Mouse (Mus musculus): Measurements from ENCODE around the gene Selplg.
A peak's percentile ranks its signal among the peaks of the same experiment; 100 is the strongest.
"Not testable (repeated sequence)": the region's sequence is repeated elsewhere in the genome, so short reads cannot be mapped to it uniquely, and the experiment has no call there.

Gene Selplg

DNA sequence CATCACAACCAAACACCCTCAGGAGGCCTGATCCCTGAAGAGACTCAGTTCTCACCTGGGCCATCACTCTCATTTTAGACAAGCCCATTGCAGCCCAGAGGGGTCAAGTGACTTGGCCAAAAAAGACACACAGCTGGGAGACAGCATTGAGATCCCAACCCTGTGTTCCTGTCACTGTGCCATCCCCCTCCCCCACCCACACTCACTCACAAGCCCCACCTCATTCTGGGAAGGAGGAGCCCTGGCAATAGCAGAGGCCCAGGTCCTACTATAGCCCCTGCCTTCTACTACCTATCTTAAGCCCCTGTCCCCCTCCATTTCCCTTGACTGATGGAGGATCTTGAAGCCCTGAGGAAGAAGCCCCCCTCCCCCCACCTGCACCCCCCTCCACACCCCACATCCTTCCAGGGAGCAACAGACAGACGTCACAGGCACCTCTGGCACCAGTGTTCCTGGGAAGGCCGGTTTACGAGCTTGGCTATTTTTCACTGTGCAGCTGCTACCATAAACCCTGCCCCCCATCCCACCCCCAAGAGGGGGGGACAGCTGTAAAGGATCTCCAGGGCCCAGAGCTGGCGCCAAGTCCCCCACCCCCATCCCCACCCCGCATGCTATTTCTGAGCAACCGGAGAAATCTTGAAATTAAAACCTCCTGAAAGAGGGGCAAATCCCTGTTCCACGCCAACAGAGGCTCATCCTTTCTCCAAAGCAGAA is 43.2 kb downstream of the Selplg start:
- no peak for DNase-seq

DNA sequence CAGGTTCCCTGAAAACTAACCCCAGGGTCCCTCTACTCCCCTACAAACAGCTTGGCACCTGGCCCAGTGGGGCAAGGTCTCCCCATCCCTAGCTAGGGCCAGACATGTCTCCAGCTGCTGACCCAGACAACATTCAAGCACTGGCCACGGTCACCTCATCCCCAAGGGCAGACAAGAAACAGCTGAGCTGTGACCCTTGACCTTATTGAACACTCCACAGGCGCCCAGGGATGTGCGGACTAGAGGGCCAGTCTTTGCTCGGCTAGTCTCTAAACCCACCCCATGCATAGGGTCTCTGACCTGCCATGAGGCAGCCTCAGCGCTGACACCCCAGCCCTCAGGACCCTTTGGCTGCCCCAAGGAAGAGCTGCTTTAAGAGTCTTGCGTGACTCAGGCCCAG is 43.8 kb downstream of the Selplg start:
- DNase-seq, result no peak

DNA sequence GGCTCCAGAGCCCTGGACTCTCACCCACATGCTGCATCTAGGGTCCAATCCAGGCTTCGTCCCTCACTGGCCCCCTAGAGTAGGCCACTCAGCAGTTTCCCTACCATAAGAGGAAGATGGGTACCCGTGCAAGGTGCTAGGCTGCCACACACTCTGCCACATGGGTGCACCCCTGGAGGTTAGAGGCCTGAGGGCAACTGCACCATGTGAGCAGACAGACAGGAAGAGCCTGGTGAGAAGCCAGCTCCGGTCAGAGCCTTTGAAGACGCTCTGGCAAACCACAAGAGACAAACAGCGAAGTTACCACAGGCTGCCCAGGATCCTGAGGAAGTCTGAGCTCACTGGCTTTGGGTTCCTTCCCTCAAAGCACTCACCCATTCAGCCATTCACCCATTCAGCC is 45.5 kb downstream of the Selplg start:
- no peak for DNase-seq

DNA sequence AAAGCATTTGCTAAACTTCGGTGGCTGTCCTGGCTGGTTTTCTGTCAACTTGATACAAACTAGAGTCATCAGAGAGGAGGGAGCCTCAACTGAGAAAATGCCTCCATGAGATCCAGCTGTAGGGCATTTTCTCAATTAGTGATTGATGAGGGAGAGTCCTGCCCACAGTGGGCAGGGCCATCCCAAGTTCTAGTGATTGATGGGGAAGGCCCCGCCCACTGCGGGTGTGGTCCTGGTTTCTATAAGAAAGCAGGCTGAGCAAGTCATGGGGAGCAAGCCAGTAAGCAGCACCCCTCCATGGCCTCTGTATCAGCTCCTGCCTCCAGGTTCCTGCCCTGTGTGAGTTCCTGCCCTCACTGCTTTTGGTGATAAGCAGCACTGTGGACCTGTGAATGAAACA is 48.3 kb downstream of the Selplg start:
- peak; percentile 92 for DNase-seq

DNA sequence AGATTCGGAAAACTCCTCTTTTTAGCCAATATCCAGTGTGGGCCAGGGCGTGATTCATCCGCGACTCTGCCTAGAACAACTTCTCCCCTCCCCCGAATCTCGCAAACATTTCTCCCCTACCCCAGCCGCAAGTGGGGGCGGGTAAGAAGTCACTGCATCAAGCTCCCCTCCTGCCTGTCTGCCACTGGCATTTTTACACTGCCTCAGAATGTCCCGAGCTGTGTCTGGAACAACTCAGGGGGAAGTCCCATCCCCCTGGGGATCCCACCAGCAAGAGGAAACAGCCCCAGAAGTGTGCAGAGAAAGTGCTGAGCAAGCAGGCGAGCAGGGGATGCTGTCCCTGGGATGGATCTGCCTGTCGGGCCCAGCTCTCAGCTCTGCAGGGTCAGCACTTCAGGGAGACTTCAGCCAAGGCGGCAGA is 48.9 kb downstream of the Selplg start:
- peak; percentile 98 for DNase-seq

DNA sequence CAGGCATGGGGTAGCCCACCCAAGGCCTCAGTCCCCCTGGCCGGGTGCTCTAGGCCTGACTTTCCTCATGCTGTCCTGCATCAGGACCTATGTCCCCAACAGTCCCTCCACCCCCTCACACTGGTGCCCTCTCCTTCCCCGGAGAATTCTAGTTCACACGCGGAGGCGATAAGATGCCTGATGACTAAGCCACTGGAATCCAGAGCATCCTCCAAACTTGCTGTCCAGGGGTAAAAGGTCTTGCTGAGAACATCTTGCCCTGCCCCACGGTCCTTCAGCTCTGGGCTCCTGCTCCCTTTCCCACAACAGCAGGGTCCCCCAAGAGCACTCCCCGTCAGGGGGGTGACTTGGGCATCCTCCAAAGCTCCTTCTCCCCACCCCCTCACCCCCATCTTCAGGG is 49.8 kb downstream of the Selplg start:
- DNase-seq, result peak; percentile 94

DNA sequence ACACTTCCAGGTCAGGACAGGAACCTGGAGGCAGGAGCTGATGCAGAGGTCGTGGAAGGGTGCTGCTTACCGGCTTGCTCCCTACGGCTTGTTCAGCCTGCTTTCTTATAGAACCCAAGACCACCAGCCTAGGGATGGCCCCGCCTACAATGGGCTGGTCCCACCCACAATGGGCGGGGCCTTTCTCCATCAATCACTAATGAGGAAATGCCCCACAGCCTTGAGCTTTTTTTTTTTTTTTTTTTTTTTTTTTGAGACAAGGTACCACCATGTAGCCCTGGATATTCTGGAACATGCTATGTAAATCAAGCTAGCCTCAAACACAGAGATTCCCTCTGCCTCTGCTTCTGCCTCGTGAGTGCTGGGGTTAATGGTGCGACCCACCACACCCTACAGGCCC is 50.6 kb downstream of the Selplg start:
- DNase-seq, result no peak

DNA sequence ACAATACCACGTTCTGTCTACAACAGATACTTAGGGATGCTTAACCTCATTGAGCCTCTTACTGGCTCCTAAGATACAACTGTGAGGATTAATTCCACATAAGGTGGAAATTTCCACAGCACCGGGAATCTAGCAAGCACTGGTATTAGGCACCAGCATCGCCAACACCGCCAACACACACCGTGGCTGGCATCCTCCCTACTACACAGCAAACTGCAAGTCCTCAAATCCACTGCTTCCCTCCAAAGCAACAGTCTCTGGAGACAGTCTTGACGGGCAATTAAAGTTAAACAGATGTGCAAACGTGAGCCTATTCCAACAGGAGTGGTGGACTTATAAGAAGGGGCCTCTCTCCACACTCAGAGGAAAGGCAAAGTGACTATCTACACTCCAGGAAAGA is 51.2 kb downstream of the Selplg start:
- no peak for DNase-seq

DNA sequence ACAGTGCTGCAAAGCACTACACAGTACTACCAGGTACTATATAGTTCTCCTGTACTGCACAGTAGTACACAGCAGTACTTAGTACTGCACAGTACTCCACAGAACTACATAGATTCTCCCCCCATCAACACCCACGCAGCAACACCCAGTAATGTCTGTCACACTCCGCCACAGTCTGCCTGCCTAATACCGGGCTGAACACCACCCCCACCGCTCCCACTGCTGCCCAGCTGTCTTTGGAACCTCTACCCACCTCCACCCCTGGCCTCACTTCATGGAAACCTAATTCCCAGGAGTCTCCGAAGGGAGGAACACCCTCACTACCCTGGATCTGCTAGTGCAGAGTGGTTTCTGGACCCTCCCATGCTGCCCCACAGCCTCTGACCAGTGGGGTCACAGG is 51.7 kb downstream of the Selplg start:
- DNase-seq, result no peak

DNA sequence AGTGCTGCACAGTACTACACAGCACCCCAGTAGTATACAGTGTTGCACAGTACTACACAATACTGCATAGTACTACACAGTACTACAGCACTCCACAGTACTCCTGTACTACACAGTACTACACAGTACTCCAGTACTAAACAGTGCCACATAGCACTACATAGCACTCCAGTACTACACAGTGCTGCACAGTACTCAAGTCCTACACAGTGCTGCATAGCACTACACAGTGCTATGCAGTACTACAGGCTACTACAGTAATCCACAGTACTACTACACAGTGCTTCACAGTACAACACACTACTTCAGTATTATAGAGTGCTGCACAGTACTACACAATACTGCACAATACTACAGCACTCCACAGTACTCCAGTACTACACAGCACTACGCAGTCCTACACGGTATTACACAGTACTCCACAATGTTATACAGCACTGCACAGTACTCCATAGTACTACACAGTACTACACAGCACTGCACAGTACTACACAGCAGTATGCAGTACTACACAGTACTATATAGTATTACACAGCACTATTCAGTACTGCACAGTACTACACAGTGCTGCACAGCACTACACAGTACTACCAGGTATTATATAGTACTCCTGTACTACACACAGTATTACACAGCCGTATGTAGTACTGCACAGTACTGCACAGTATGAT is 52.2 kb downstream of the Selplg start:
- no peak for DNase-seq

DNA sequence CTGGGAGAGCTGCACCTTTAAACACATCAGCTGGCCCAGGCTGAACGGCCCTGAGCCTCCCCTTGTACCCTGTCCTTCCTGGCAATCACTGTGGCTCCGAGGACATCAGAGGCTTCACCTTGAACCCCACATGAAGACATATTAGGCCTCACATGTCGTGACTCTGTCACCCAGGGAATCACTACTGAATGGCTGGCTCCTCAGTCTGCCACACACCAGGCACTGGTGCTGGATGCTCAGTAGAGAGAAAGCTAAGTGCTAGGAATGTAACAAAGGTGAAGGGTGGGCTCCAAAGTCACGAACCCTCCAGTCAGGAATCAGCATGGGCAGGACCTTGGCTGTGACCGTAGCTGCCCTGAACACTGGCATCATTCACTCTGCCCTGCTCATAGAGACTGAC is 52.9 kb downstream of the Selplg start:
- no peak for DNase-seq

DNA sequence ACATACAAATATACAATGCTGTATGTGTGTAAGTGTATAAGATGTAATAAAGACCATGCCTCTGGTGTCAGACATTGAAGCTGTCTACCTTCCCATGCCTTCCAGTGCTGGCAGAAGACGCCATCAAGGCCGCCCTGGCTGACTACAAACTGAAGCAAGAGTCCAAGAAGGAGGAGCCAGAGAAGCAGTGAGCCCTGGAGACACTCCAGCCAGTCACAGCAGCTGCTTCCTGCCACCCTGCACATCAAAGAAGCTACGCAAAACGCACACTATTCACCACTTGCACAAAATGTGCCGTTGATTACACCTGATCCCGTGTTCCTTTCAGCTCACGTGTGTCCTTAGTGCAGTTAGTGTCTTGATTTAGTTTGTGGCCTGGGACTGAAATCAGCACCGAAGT is 54.7 kb downstream of the Selplg start:
- DNase-seq, result not testable (repeated sequence)

DNA sequence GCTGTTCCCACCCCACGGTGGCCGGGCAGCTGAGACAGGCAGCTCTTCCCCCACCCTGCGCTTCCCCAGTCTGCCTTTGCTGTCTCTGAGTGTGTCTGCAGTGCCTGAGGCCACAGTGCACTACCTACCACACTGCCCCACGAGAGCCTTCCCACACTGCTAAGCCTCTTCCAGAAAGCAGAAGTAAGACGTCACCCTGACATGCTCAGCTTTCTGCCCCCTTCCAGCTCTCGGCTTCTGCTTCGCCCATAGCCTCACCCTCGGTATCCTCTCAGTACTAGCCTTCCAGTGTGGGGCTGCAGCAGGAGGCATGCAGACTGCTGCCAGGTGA is 55.6 kb downstream of the Selplg start:
- peak; percentile 97 for DNase-seq

DNA sequence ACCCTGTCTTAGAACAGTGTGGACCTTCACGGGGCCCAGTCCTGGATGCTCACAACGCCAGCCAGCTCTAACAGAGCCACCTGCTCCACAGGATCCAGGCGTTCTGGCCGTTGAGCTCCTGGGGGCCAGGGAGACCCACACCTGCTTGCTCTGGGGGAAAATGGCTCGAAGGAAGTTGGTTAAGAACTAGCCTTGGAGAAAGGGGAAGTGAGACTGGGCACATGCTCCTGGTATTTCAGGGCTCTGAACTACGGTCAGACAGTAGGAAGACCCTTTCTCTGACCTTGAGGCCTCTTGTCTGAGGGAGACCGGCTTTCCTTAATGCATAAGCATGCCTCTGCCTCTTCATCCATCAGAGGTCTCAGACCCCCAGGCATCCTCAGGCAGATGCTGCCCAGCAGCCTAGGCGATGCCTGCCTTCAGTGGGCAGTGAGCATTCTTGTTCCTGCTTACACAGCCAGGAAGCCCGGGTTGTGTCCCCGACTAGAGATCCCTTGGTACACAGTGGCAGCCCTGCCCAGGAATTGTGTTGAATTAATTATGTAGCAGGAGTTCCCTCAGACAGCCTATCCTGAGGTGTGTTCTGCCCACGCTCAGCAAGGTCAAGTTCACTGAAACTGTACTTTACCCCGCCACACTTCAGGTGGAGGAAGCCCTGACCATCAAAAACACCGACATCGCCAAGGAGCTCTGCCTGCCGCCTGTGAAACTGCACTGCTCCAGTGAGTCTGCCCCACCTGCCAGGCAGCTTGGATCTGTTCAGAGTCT is 56.1 kb downstream of the Selplg start:
- peak; percentile 95 for DNase-seq

DNA sequence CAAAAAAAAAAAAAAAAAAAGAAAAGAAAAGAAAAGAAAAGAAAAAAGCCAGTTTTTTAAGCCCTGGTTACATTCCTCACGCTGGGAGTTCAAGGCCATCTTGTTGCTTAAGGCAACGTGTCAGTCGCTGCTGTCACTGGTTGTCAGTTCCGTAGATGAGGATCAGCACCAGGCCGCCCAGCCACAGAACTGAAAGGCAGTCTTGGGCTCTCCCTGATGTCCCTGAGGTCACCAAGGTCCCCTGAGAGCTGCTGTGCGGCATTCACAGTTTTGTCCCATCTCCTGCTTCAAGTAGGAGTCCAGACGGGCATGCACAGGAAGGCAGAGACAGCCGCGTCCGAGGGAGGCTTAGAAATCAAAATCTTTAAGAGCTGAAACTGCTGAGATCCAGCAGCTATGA is 56.9 kb downstream of the Selplg start:
- no peak for DNase-seq

DNA sequence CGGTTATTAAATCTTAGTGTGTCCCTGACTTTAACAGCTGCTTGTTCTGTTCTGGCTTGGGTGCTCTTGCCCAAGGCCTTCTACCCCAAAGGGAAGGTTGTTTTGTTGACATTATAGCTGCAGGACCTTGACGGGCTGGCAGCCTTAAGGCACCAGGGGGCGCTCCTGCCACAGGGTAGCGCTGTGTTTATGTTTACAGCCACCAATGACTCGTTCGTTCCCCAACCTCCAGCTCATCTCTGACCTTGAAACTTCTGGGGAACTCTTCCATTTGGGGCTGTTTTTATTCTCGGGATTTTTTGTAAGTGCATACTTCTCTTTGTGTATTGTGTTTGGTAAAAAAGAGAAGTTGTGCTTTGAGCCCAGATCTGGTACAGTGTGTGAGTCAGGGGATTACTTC is 58.8 kb downstream of the Selplg start:
- peak; percentile 97 for DNase-seq

DNA sequence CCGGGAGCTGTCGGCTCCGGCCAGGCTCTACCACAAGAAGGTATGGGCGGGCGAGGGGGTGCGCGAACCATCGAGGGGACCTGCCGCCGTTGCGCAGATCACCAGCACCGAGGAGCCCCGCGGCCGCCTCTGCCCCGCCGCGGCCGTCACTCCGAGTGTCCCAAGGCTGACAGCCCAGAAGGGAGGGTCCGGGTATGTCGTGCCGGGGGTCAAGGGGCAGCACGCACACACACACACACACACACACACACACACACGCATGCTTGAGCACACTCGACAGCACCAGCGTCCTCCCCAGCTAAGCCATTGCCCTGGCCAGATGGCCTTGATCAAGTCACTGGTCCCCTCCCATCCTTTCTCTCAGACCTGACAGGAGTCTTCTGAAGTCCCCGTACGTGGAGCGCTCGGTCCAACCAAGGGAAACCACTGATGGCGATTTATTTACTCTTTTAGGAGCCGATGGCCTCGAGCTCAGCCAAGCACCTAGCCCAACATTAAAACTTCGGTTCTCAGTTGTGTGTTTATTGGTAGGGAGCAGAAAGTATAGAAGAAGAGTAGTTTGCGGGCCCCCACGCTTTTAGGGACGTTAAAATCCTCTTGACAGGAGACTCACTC is 59.4 kb downstream of the Selplg start:
- DNase-seq, result no peak

DNA sequence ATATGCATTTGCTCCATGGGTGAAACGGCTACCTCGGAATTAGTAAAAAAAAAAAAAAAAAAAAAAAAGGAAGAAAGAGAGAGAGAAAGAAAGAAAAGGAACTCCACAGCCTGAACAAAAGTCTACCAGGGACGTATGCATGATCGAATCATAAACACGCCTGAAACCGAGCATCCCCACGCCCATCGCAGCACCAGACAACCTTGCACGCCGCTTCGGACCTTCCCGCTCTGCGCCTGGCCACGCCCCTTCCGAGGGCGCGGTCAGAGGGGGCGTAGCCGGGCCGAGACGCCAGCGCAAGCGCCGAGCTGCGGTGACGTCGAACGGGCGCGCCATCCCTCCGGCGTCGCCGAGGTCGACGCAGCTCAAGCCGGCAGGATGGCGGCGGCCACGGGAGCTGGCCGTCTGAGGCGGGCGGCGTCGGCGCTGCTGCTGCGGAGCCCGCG is 60.0 kb downstream of the Selplg start, which contains the start of the genes Sart3 and Iscu:
Gene Sart3 (minus strand): TSS at position 61 of the 446 bp plus-strand sequence.
Gene Iscu (plus strand): TSS at position 299 of the 446 bp plus-strand sequence.
- DNase-seq, result peak; percentile 99

DNA sequence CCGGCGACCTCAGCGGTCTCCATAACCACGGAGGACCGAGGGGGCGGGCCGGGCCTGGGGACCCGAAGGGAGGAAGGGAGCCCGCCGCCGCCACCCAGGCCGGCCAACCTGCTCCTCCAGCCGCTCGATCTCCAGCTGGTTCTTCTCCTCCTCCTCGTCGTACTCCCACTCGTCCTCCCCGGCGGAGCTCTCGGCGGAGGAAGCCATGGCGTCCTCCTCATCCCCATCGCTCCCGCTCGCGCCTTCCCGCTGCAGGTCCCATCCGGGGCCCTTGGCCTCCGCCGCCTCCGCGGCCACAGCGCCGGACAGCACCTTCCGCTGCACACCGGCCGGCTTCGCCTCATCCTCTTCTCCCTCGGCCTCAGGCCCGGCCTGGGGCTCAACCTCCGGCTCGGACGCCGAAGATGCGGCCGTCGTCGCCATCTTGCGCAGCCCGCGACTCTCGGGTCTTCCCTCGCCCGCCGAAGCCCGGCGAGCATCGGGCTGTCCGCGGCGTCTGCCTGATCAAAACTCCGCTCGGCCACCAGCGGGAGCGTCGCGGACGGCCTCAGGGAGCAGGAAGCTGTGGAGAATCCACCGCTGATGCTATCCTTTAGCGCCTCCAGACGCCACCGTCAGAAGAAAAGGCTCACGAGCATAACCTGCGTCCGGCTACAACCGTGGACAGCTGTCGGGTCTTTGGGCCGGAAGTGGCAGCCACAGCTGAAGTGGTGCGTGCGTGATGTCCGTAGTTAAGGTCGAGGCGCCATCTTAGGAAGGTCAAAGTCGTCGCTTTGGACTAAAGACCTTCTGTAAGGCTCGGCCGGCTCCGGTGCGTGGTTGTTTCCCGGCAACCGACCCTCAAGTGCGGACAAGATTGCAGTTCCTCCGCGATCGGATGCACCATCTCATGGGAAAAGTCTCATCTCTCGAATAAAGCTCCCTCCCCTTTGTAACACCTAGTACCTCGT is 61.0 kb downstream of the Selplg start:
- peak; percentile 98 for DNase-seq

DNA sequence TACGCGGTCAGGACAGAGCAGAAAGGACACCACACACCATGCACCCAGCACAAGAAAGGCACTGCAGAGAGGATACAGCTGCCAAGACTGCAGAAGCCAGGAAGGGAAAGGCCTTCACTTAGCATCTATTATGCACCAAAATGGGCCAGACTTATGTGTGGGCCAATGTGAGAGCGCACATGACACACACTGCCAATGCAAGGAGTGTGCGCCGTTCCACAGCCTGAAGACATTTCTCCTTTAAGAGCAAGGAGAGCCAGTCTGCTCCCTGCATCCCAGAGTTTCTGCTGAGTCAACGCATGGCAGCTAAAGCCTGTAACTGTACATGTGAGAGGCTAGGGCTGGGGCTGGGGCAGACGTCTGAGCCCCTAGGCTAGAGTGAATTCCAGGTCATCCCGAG is 63.6 kb downstream of the Selplg start:
- DNase-seq, result no peak
